Mouse (Mus musculus): Measurements from ENCODE around the gene Ppp1r12b. TPM values are rescaled to one million over a fixed set of nuclear protein-coding genes. Genes with fewer than 3 reads are reported as not detected.

Gene Ppp1r12b
- polyA plus RNA-seq, 1 experiment = 4.4 TPM

GRCm38 (mm10) chr1:134770312-134770711, 185.4 kb downstream of the Ppp1r12b start:
- H3K79me2 ChIP-seq (ENCODE audit: control insufficient read depth, insufficient read depth) = no peaks in the 10 kb centered on the region

GRCm38 (mm10) chr1:134766448-134766847, 189.3 kb downstream of the Ppp1r12b start:
- Histone ChIP-seq H3K79me2 (ENCODE audit: control insufficient read depth, insufficient read depth) (no peaks in the 10 kb centered on the region), H3K36me3 (ENCODE audit: control insufficient read depth, insufficient read depth) (no peaks in the 10 kb centered on the region), H3K4me3 (no peak overlapping the region), H3K27me3 (ENCODE audit: control insufficient read depth, insufficient read depth, insufficient read length) (no peaks in the 10 kb centered on the region), H3ac (ENCODE audit: control insufficient read depth, insufficient read length) (no peak overlapping the region), H3K4me2 (ENCODE audit: low read depth) (no peak overlapping the region)
- TF ChIP-seq MYOG (IDR thresholded peaks at IDR 0.05; ENCODE audit: control insufficient read depth in 1 of 3, insufficient read depth in 1 of 3, insufficient read length in 2 of 3, low read depth in 2 of 3) (no peak), MAX (IDR thresholded peaks at IDR 0.05; ENCODE audit: low read depth) (no peak), TCF3 (IDR thresholded peaks at IDR 0.05; ENCODE audit: insufficient read length, low read depth) (no peak), SRF (IDR thresholded peaks at IDR 0.05; ENCODE audit: control insufficient read depth, insufficient read length, low read depth) (no peak), POLR2AphosphoS2 (IDR thresholded peaks at IDR 0.05; ENCODE audit: insufficient read length, low read depth) (no peak), POLR2A (IDR thresholded peaks at IDR 0.05; ENCODE audit: insufficient read length, low read depth) (no peak), E2F4 (IDR thresholded peaks at IDR 0.05; ENCODE audit: insufficient read depth) (no peak), MYOD1 (IDR thresholded peaks at IDR 0.05; ENCODE audit: control insufficient read depth in 1 of 3, insufficient read length in 2 of 3, low read depth in 2 of 3) (no peak)

More at GRCm38 (mm10) chr1:134770312-134770711, 185.4 kb downstream of the Ppp1r12b start:
- Histone ChIP-seq H3K36me3 (ENCODE audit: control insufficient read depth, insufficient read depth) (no peaks in the 10 kb centered on the region), H3K27me3 (ENCODE audit: control insufficient read depth, insufficient read depth, insufficient read length) (no peaks in the 10 kb centered on the region), H3K4me3 (no peak overlapping the region), H3ac (ENCODE audit: control insufficient read depth, insufficient read length) (no peak overlapping the region), H3K4me2 (ENCODE audit: low read depth) (no peak overlapping the region)
- TF ChIP-seq MYOD1 (IDR thresholded peaks at IDR 0.05; ENCODE audit: control insufficient read depth in 1 of 3, insufficient read length in 2 of 3, low read depth in 2 of 3) (no peak), USF1 (IDR thresholded peaks at IDR 0.05; ENCODE audit: low read depth) (no peak), POLR2A (IDR thresholded peaks at IDR 0.05; ENCODE audit: insufficient read length, low read depth) (no peak), CEBPB (IDR thresholded peaks at IDR 0.05; ENCODE audit: insufficient read depth, poor library complexity, severe bottlenecking) (no peak), REST (IDR thresholded peaks at IDR 0.05; ENCODE audit: insufficient read depth, insufficient read length) (no peak), E2F4 (IDR thresholded peaks at IDR 0.05; ENCODE audit: insufficient read depth) (no peak), POLR2AphosphoS2 (IDR thresholded peaks at IDR 0.05; ENCODE audit: insufficient read length, low read depth) (no peak), SRF (IDR thresholded peaks at IDR 0.05; ENCODE audit: control insufficient read depth, insufficient read length, low read depth) (no peak), MYOG (IDR thresholded peaks at IDR 0.05; ENCODE audit: control insufficient read depth in 1 of 3, insufficient read depth in 1 of 3, insufficient read length in 2 of 3, low read depth in 2 of 3) (no peak), TCF12 (IDR thresholded peaks at IDR 0.05; ENCODE audit: insufficient read depth, poor library complexity, severe bottlenecking) (no peak), MAX (IDR thresholded peaks at IDR 0.05; ENCODE audit: low read depth) (no peak), TCF3 (IDR thresholded peaks at IDR 0.05; ENCODE audit: insufficient read length, low read depth) (no peak)

- Histone ChIP-seq H3ac (ENCODE audit: control insufficient read depth, insufficient read length) (no peak overlapping the region), H3K27me3 (ENCODE audit: control insufficient read depth, insufficient read depth, insufficient read length) (no peaks in the 10 kb centered on the region), H3K4me2 (ENCODE audit: low read depth) (no peak overlapping the region), H3K36me3 (ENCODE audit: control insufficient read depth, insufficient read depth) (no peaks in the 10 kb centered on the region), H3K79me2 (ENCODE audit: control insufficient read depth, insufficient read depth) (no peaks in the 10 kb centered on the region), H3K4me3 (no peak overlapping the region)
- TF ChIP-seq POLR2A (IDR thresholded peaks at IDR 0.05; ENCODE audit: insufficient read length, low read depth) (no peak), CEBPB (IDR thresholded peaks at IDR 0.05; ENCODE audit: insufficient read depth, poor library complexity, severe bottlenecking) (no peak), MAX (IDR thresholded peaks at IDR 0.05; ENCODE audit: low read depth) (no peak), USF1 (IDR thresholded peaks at IDR 0.05; ENCODE audit: low read depth) (no peak), POLR2AphosphoS2 (IDR thresholded peaks at IDR 0.05; ENCODE audit: insufficient read length, low read depth) (no peak), MYOD1 (IDR thresholded peaks at IDR 0.05; ENCODE audit: control insufficient read depth in 1 of 3, insufficient read length in 2 of 3, low read depth in 2 of 3) (no peak), E2F4 (IDR thresholded peaks at IDR 0.05; ENCODE audit: insufficient read depth) (no peak), MYOG (IDR thresholded peaks at IDR 0.05; ENCODE audit: control insufficient read depth in 1 of 3, insufficient read depth in 1 of 3, insufficient read length in 2 of 3, low read depth in 2 of 3) (no peak), TCF12 (IDR thresholded peaks at IDR 0.05; ENCODE audit: insufficient read depth, poor library complexity, severe bottlenecking) (no peak), REST (IDR thresholded peaks at IDR 0.05; ENCODE audit: insufficient read depth, insufficient read length) (no peak), SRF (IDR thresholded peaks at IDR 0.05; ENCODE audit: control insufficient read depth, insufficient read length, low read depth) (no peak)
Observed at GRCm38 (mm10) chr1:134764831-134765458, 190.8 kb downstream of the Ppp1r12b start.

GRCm38 (mm10) chr1:134763776-134764438, 191.8 kb downstream of the Ppp1r12b start:
- H3K4me3 ChIP-seq = no peak overlapping the region
- H3ac ChIP-seq (ENCODE audit: control insufficient read depth, insufficient read length) = no peak overlapping the region
- no peaks in the 10 kb centered on the region for H3K36me3 ChIP-seq (ENCODE audit: control insufficient read depth, insufficient read depth)
- TF ChIP-seq POLR2AphosphoS2 (IDR thresholded peaks at IDR 0.05; ENCODE audit: insufficient read length, low read depth) (no peak), POLR2A (IDR thresholded peaks at IDR 0.05; ENCODE audit: insufficient read length, low read depth) (no peak), USF1 (IDR thresholded peaks at IDR 0.05; ENCODE audit: low read depth) (no peak), REST (IDR thresholded peaks at IDR 0.05; ENCODE audit: insufficient read depth, insufficient read length) (no peak), E2F4 (IDR thresholded peaks at IDR 0.05; ENCODE audit: insufficient read depth) (no peak), MYOD1 (IDR thresholded peaks at IDR 0.05; ENCODE audit: control insufficient read depth in 1 of 3, insufficient read length in 2 of 3, low read depth in 2 of 3) (no peak), TCF12 (IDR thresholded peaks at IDR 0.05; ENCODE audit: insufficient read depth, poor library complexity, severe bottlenecking) (no peak), CEBPB (IDR thresholded peaks at IDR 0.05; ENCODE audit: insufficient read depth, poor library complexity, severe bottlenecking) (no peak), MYOG (IDR thresholded peaks at IDR 0.05; ENCODE audit: control insufficient read depth in 1 of 3, insufficient read depth in 1 of 3, insufficient read length in 2 of 3, low read depth in 2 of 3) (no peak), SRF (IDR thresholded peaks at IDR 0.05; ENCODE audit: control insufficient read depth, insufficient read length, low read depth) (no peak), MAX (IDR thresholded peaks at IDR 0.05; ENCODE audit: low read depth) (no peak), TCF3 (IDR thresholded peaks at IDR 0.05; ENCODE audit: insufficient read length, low read depth) (no peak)
- H3K79me2 ChIP-seq (ENCODE audit: control insufficient read depth, insufficient read depth) = no peaks in the 10 kb centered on the region
- H3K27me3 ChIP-seq (ENCODE audit: control insufficient read depth, insufficient read depth, insufficient read length) = no peaks in the 10 kb centered on the region
- no peak overlapping the region for H3K4me2 ChIP-seq (ENCODE audit: low read depth)
